Mouse (Mus musculus): Measurements from ENCODE around the gene Erg.

The Erg gene

GRCm38 (mm10) chr16:95447896-95448295 is 138.5 kb downstream of the Erg start:
- no peak for DNase-seq (ENCODE audit: low read depth in 1 of 2, low spot score in 2 of 2)

- no peak for DNase-seq (ENCODE audit: low read depth in 1 of 2, low spot score in 2 of 2)
These were observed 140.0 kb downstream of the Erg start for GRCm38 (mm10) chr16:95446368-95446767.

GRCm38 (mm10) chr16:95442023-95442422 is 144.4 kb downstream of the Erg start:
- DNase-seq (ENCODE audit: low read depth in 1 of 2, low spot score in 2 of 2): no peak

GRCm38 (mm10) chr16:95441179-95441578 is 145.2 kb downstream of the Erg start:
- no peak for DNase-seq (ENCODE audit: low read depth in 1 of 2, low spot score in 2 of 2)

- no peak for DNase-seq (ENCODE audit: low read depth in 1 of 2, low spot score in 2 of 2)
These were observed 146.1 kb downstream of the Erg start for GRCm38 (mm10) chr16:95440334-95440733.

- no peak for DNase-seq (ENCODE audit: low read depth in 1 of 2, low spot score in 2 of 2)
These were observed 146.6 kb downstream of the Erg start for GRCm38 (mm10) chr16:95439794-95440193.

- no peak for DNase-seq (ENCODE audit: low read depth in 1 of 2, low spot score in 2 of 2)
These were observed 147.4 kb downstream of the Erg start for GRCm38 (mm10) chr16:95438848-95439540.

- no peak for DNase-seq (ENCODE audit: low read depth in 1 of 2, low spot score in 2 of 2)
These were observed 149.8 kb downstream of the Erg start for GRCm38 (mm10) chr16:95436611-95437010.

GRCm38 (mm10) chr16:95436051-95436450 is 150.3 kb downstream of the Erg start:
- DNase-seq (ENCODE audit: low read depth in 1 of 2, low spot score in 2 of 2): no peak

- no peak for DNase-seq (ENCODE audit: low read depth in 1 of 2, low spot score in 2 of 2)
These were observed 152.0 kb downstream of the Erg start for GRCm38 (mm10) chr16:95434434-95434833.

GRCm38 (mm10) chr16:95432540-95432971 is 153.8 kb downstream of the Erg start:
- no peak for DNase-seq (ENCODE audit: low read depth in 1 of 2, low spot score in 2 of 2)

- DNase-seq (ENCODE audit: low read depth in 1 of 2, low spot score in 2 of 2): no peak
These were observed 156.5 kb downstream of the Erg start for GRCm38 (mm10) chr16:95429851-95430250.

GRCm38 (mm10) chr16:95428239-95428638 is 158.2 kb downstream of the Erg start:
- no peak for DNase-seq (ENCODE audit: low read depth in 1 of 2, low spot score in 2 of 2)

GRCm38 (mm10) chr16:95427512-95427911 is 158.9 kb downstream of the Erg start:
- DNase-seq (ENCODE audit: low read depth in 1 of 2, low spot score in 2 of 2): no peak

- DNase-seq (ENCODE audit: low read depth in 1 of 2, low spot score in 2 of 2): no peak
These were observed 163.7 kb downstream of the Erg start for GRCm38 (mm10) chr16:95422658-95423073.

- DNase-seq (ENCODE audit: low read depth in 1 of 2, low spot score in 2 of 2): no peak
These were observed 165.0 kb downstream of the Erg start for GRCm38 (mm10) chr16:95421235-95421886.

- DNase-seq (ENCODE audit: low read depth in 1 of 2, low spot score in 2 of 2): no peak
These were observed 170.5 kb downstream of the Erg start for GRCm38 (mm10) chr16:95415921-95416320.

GRCm38 (mm10) chr16:95415372-95415771 is 171.0 kb downstream of the Erg start:
- DNase-seq (ENCODE audit: low read depth in 1 of 2, low spot score in 2 of 2): no peak

GRCm38 (mm10) chr16:95413401-95413959 is 172.9 kb downstream of the Erg start:
- DNase-seq (ENCODE audit: low read depth in 1 of 2, low spot score in 2 of 2): no peak

GRCm38 (mm10) chr16:95408096-95408495 is 178.3 kb downstream of the Erg start:
- DNase-seq (ENCODE audit: low read depth in 1 of 2, low spot score in 2 of 2): no peak

- no peak for DNase-seq (ENCODE audit: low read depth in 1 of 2, low spot score in 2 of 2)
These were observed 180.9 kb downstream of the Erg start for GRCm38 (mm10) chr16:95405496-95405895.

- no peak for DNase-seq (ENCODE audit: low read depth in 1 of 2, low spot score in 2 of 2)
These were observed 182.9 kb downstream of the Erg start for GRCm38 (mm10) chr16:95403453-95403852.
